Mouse (Mus musculus) thymus, postnatal 0 days (tissue): ENCODE data around the gene Tlx3. TPM values are rescaled to one million over a fixed set of nuclear protein-coding genes. Genes with fewer than 3 reads are reported as not detected.

Experiments used
- DNase-seq: peaks from one replicate; pipeline ENCODE4 v3.0.0-alpha.2; 2015; ENCODE audit warnings: low spot score
- polyA plus RNA-seq: library from polyadenylated mRNA; unstranded; fragments of >200 nt; fragmentation: Nextera tagmentation; extraction: Ambion mirVana; gene quantifications from 2 replicates; pipeline ENCODE4 v1.2.1, GENCODE M21; 2015

Tlx3 gene
- polyA plus RNA-seq, 1 experiment from 2014 or later, result not detected

GRCm38 (mm10) chr11:33151128-33151779 lies 52.1 kb downstream of the Tlx3 start:
- DNase-seq, result no peak

Other genes with a start within 250 kb of the Tlx3 start
- gene Fgf18, start 56.2 kb downstream of the Tlx3 start, polyA plus RNA-seq, result 0.29 and 0.64 TPM in 2 replicates
- 905 and 1,035 TPM in 2 replicates for gene Npm1, start 40.4 kb downstream of the Tlx3 start, polyA plus RNA-seq
- gene Gm12117, start 73.1 kb upstream of the Tlx3 start, polyA plus RNA-seq, result not detected in 2 replicates